Mouse (Mus musculus) retina, adult 2 months (tissue): ENCODE measurements around the gene Pdpk1.
"Not testable (repeated sequence)": the region's sequence is repeated elsewhere in the genome, so short reads cannot be mapped to it uniquely, and the experiment has no call there.

Source experiments
- DNase-seq: peaks from one replicate; pipeline ENCODE4 v3.0.0-alpha.2; 2012; ENCODE audit warnings: low read depth, low spot score

Pdpk1 gene

GRCm38 (mm10) chr17:24163176-24163962 is 12.6 kb upstream of the Pdpk1 start, which contains the start of gene Amdhd2:
Amdhd2 (minus strand) TSS chr17:24163766.
- DNase-seq, result peak; percentile 91

DNA sequence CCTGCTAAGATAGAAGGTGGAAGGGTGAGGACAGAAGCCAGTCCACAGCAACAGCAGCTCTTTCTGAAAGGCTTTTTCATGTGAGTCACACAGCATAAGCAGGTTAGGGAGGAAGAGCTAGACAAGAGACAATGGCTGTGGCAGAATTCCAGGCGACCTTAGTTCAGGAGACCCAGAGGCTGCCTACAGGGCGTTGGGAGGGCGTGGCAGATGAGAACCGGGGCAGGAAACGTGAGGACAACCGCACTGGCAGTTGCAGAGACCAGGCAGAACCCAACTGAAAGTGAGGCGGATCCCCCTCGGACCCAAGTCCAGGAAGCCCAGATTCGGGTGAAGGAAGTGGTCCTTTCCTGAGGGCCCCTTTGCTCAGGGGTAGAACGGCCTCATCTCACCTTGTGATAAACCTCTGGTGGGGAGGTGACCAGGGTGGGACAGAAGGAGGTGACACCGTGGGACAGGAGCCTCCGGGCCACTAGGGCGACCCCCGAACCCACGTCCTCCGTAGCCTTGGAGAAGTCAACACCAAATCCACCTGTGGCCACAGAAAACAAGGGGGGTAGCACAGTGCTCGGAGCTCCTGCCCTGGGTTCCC is 12.0 kb upstream of the Pdpk1 start:
- DNase-seq, result no peak

DNA sequence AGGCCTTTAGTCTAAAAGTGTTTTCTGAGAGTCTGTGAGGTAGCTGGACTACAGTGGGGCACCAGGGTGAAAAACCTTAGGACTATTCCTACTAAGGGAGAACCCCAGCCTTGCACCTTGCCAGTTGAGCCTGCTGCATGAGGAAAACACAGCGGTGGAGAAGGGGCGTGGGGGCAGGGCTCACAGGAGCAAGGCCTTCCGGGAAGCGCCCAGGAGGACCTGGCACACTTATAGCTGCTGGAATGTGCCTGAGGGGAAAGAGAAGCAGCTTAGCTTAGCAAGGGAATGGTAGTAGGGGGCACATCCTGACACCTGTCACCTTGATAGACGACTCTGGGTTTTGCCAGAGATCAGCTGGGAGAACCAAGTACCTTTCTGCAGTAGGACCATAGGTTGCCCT is 10.7 kb upstream of the Pdpk1 start:
- no peak for DNase-seq

DNA sequence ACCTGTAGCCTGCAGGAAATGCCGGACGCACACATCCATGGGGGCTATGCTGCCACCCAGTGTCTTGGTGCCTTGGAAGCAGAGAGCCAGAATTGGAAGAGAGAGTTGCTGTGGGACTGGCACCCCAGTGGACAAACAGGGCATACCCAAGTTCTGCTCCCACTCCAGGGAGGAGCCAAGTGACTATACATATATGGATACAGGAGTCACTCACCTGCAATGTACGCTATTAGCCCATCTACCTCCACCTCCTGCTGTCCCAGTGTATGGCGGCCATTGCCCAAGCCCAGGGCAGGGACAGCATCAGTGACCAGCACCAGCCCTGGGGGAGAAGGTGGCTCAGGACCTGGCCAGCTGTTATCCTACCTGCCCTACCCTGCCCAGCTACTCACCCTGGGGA is 6.8 kb upstream of the Pdpk1 start:
- DNase-seq, result no peak

- DNase-seq, result no peak
Observed at GRCm38 (mm10) chr17:24157121-24157520, 6.4 kb upstream of the Pdpk1 start.

- DNase-seq, result no peak
Observed at GRCm38 (mm10) chr17:24156394-24156793, 5.7 kb upstream of the Pdpk1 start.

DNA sequence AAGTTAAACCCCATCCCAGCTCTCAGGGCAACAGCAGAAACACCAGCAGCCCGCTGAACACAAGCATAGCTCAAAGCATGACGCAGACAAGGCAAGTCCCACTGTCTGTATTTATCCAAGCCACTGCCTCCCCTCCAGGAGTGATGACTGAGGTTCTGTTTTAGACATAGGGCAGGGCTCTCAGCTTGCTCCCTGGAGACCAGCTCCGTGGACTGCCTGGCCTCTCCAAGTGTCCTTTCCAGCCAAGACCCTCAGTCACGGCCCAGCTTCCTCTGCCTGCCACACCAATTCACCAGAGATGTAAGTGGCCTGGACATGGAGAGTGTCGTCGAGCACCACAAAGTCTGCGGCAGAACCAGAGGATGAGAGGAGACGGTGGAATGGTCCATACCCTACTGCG is 5.0 kb upstream of the Pdpk1 start:
- DNase-seq, result no peak

DNA sequence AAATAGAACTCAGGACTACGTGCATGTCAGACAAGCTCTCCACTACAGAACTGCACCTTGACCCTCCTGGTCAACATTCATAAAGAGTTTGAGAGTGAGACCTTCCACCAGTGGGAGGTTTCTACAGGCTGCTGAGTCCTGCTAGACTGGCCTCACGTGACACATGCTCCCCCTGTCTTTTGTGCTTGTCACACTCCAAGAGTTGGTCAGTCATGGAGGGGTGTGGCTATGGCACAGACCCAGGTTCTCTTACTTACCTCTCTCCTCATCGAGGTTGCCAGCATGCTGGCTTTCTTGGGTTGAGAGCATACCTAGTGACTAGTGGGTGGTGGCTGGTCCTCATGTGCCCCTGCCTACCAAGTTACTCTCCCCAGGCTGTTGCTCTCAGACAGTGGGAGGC is 3.7 kb upstream of the Pdpk1 start:
- no peak for DNase-seq

- peak; percentile 50 for DNase-seq
Observed at GRCm38 (mm10) chr17:24151890-24152563, 1.3 kb upstream of the Pdpk1 start.

GRCm38 (mm10) chr17:24151382-24151781 is 658 bp upstream of the Pdpk1 start:
- no peak for DNase-seq

- DNase-seq, result no peak
Observed at GRCm38 (mm10) chr17:24149421-24149820, 1.3 kb downstream of the Pdpk1 start.

- DNase-seq, result no peak
Observed at GRCm38 (mm10) chr17:24142897-24143296, 7.8 kb downstream of the Pdpk1 start.

DNA sequence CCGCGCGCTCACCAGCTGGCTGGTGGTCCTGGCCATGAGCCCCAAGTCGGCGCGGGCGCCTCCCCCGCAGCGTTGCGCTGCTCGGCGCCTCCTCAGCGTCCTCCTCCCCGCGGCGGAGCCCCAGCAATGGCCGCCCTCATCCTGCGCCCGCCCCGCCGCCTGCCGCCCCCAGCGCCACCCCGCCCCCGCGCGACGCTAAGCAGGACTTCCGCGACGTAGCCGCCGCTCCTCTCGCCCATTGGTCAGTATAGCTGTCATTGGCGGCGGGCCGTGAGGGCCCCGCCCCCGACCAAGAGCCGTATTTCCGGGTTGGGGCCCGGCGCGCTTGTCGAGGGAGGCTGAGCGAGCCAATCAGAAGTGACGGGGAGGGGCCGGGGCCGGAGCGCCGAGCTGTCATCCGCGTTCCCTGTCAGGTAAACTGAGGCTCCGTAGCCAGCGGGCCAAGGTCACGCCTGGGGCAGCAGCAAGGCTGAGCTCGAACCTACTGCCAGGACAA is 9.3 kb downstream of the Pdpk1 start:
- peak; percentile 94 for DNase-seq

- DNase-seq, result no peak
Observed at GRCm38 (mm10) chr17:24140845-24141424, 9.8 kb downstream of the Pdpk1 start.

- no peak for DNase-seq
Observed at GRCm38 (mm10) chr17:24139968-24140367, 10.8 kb downstream of the Pdpk1 start.

DNA sequence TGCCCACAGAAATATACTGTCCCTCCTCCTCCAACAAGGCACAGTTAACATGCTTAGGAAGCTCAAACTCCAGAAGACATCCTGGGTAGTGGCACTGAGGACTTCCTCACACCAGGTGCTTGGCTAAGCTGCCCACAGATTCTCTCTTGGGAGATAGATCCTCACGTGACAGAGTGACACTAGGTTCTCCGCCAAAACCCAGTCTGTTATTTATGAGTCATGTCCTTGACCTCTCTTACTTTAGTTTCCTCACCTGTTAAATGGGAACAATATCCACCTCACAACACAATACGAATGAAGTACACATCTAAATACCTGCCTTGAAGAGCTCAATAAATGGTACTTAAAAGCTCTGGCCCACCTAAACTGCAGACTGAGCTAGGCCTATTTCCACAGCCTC is 11.5 kb downstream of the Pdpk1 start:
- no peak for DNase-seq

- DNase-seq, result no peak
Observed at GRCm38 (mm10) chr17:24137226-24137880, 13.4 kb downstream of the Pdpk1 start.

GRCm38 (mm10) chr17:24134062-24134461 is 16.7 kb downstream of the Pdpk1 start:
- no peak for DNase-seq

DNA sequence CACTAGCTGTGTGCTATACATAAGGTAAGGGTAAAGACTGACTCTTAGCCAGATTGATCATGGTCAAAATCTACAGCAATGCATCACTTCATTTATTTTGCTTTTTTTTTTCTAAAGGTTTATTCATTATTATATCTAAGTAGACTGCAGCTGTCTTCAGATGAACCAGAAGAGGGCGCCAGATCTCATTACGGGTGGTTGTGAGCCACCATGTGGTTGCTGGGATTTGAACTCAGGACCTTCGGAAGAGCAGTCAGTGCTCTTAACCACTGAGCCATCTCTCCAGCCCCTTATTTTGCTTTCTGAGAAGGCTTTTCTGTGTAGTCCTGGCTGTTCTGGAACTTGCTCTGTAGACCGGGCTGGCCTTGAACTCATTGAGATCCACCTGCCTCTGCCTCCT is 17.8 kb downstream of the Pdpk1 start:
- not testable (repeated sequence) for DNase-seq

DNA sequence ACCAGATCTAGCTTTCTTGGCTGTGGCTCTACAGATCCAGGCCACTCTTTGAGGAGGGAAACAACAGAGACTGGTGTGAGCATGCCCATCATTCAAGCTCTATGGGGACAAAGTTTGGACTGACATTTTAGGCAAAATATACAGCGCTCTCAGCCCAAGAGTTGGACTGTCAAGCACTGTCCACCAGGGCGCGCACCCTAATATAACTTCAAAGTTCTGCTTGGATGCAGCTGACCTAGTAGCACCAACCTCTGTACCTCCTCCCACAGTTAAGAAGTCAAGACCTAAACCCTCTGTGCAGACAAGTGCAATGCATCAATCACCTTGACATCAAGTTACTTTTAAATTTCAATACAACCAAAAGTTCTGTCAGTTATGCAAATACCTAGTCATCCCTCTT is 19.2 kb downstream of the Pdpk1 start:
- no peak for DNase-seq

DNA sequence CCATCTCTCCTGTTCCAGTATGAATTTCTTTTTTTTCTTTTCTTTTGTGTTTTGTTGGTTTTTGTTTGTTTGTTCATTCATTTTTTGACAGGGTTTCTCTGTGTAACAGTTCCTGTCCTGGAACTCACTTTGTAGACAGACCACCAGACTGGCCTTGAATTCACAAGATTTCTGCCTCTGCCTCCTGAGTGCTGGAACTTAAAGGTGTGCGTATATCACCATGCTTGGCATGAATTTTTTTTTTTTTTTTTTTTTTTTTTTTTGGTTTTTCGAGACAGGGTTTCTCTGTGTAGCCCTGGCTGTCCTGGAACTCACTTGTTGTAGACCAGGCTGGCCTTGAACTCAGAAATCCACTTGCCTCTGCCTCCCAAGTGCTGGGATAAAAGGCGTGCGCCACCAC is 21.5 kb downstream of the Pdpk1 start:
- DNase-seq, result not testable (repeated sequence)

GRCm38 (mm10) chr17:24127592-24127991 is 23.1 kb downstream of the Pdpk1 start:
- no peak for DNase-seq
